Mouse (Mus musculus): Measurements from ENCODE around the gene Ptpn21.

Ptpn21 gene

GRCm38 (mm10) chr12:98669086-98669485 is 68.1 kb downstream of the Ptpn21 start:
- intact Hi-C loops (cut with DNase I): no loop called here

GRCm38 (mm10) chr12:98668132-98668814 is 68.9 kb downstream of the Ptpn21 start:
- intact Hi-C loops (cut with DNase I): no loop called here

GRCm38 (mm10) chr12:98662617-98663016 is 74.6 kb downstream of the Ptpn21 start:
- intact Hi-C loops (cut with DNase I): no loop called here

GRCm38 (mm10) chr12:98656873-98657272 is 80.3 kb downstream of the Ptpn21 start:
- intact Hi-C loops (cut with DNase I): no loop called here

GRCm38 (mm10) chr12:98644852-98645251 is 92.4 kb downstream of the Ptpn21 start:
- intact Hi-C loops (cut with DNase I): no loop called here

- intact Hi-C loops (cut with DNase I): no loop called here
Observed at GRCm38 (mm10) chr12:98628260-98628970, 108.8 kb downstream of the Ptpn21 start.

GRCm38 (mm10) chr12:98627392-98628259 is 109.6 kb downstream of the Ptpn21 start, which contains the start of gene Spata7:
TSS of gene Spata7 (plus strand) at chr12:98628157.
- intact Hi-C loops (cut with DNase I): no loop called here
